Mouse (Mus musculus): ENCODE data around the gene Ammecr1. TPM values are rescaled to one million over a fixed set of nuclear protein-coding genes. Genes with fewer than 3 reads are reported as not detected.

Ammecr1 gene
- 1.9 and 2.0 TPM in 2 replicates for polyA plus RNA-seq (2012; rRNA removed)

GRCm38 (mm10) chrX:142966008-142966966 lies at the start of gene Ammecr1:
TSS of gene Ammecr1 (minus strand) at chrX:142966728.
- DNase-seq (ENCODE audit: extremely low spot score in 1 of 2, low spot score in 1 of 2): peak; percentile 13 to 58

GRCm38 (mm10) chrX:143014118-143014517 lies 47.6 kb upstream of the Ammecr1 start:
- no peak for DNase-seq (ENCODE audit: extremely low spot score in 1 of 2, low spot score in 1 of 2)

- no peak for DNase-seq (ENCODE audit: extremely low spot score in 1 of 2, low spot score in 1 of 2)
These were observed 45.8 kb upstream of the Ammecr1 start for GRCm38 (mm10) chrX:143012334-143012733.

GRCm38 (mm10) chrX:143011865-143012264 lies 45.3 kb upstream of the Ammecr1 start:
- no peak for DNase-seq (ENCODE audit: extremely low spot score in 1 of 2, low spot score in 1 of 2)

- no peak for DNase-seq (ENCODE audit: extremely low spot score in 1 of 2, low spot score in 1 of 2)
These were observed 37.8 kb upstream of the Ammecr1 start for GRCm38 (mm10) chrX:143004131-143004846.

GRCm38 (mm10) chrX:142997214-142997613 lies 30.7 kb upstream of the Ammecr1 start:
- DNase-seq (ENCODE audit: extremely low spot score in 1 of 2, low spot score in 1 of 2): no peak

- DNase-seq (ENCODE audit: extremely low spot score in 1 of 2, low spot score in 1 of 2): no peak
These were observed 28.0 kb upstream of the Ammecr1 start for GRCm38 (mm10) chrX:142994514-142994913.

GRCm38 (mm10) chrX:142984170-142984569 lies 17.6 kb upstream of the Ammecr1 start:
- DNase-seq (ENCODE audit: extremely low spot score in 1 of 2, low spot score in 1 of 2): no peak

- DNase-seq (ENCODE audit: extremely low spot score in 1 of 2, low spot score in 1 of 2): no peak
These were observed 17.1 kb upstream of the Ammecr1 start for GRCm38 (mm10) chrX:142983638-142984037.

- DNase-seq (ENCODE audit: extremely low spot score in 1 of 2, low spot score in 1 of 2): no peak
These were observed 15.1 kb upstream of the Ammecr1 start for GRCm38 (mm10) chrX:142981530-142982130.

- no peak for DNase-seq (ENCODE audit: extremely low spot score in 1 of 2, low spot score in 1 of 2)
These were observed 14.5 kb upstream of the Ammecr1 start for GRCm38 (mm10) chrX:142980855-142981529.

- DNase-seq (ENCODE audit: extremely low spot score in 1 of 2, low spot score in 1 of 2): no peak
These were observed 12.7 kb upstream of the Ammecr1 start for GRCm38 (mm10) chrX:142979224-142979623.

GRCm38 (mm10) chrX:142972443-142972970 lies 6.0 kb upstream of the Ammecr1 start:
- no peak for DNase-seq (ENCODE audit: extremely low spot score in 1 of 2, low spot score in 1 of 2)

- no peak for DNase-seq (ENCODE audit: extremely low spot score in 1 of 2, low spot score in 1 of 2)
These were observed 5.2 kb upstream of the Ammecr1 start for GRCm38 (mm10) chrX:142971759-142972158.

- no peak for DNase-seq (ENCODE audit: extremely low spot score in 1 of 2, low spot score in 1 of 2)
These were observed 539 bp upstream of the Ammecr1 start for GRCm38 (mm10) chrX:142967067-142967466.

- DNase-seq (ENCODE audit: extremely low spot score in 1 of 2, low spot score in 1 of 2): no peak
These were observed 1.1 kb downstream of the Ammecr1 start for GRCm38 (mm10) chrX:142965236-142966007.

GRCm38 (mm10) chrX:142960434-142960833 lies 6.1 kb downstream of the Ammecr1 start:
- no peak for DNase-seq (ENCODE audit: extremely low spot score in 1 of 2, low spot score in 1 of 2)

- no peak for DNase-seq (ENCODE audit: extremely low spot score in 1 of 2, low spot score in 1 of 2)
These were observed 6.7 kb downstream of the Ammecr1 start for GRCm38 (mm10) chrX:142959674-142960307.

- no peak for DNase-seq (ENCODE audit: extremely low spot score in 1 of 2, low spot score in 1 of 2)
These were observed 38.1 kb downstream of the Ammecr1 start for GRCm38 (mm10) chrX:142928430-142928829.
